In the genomic region with DNA sequence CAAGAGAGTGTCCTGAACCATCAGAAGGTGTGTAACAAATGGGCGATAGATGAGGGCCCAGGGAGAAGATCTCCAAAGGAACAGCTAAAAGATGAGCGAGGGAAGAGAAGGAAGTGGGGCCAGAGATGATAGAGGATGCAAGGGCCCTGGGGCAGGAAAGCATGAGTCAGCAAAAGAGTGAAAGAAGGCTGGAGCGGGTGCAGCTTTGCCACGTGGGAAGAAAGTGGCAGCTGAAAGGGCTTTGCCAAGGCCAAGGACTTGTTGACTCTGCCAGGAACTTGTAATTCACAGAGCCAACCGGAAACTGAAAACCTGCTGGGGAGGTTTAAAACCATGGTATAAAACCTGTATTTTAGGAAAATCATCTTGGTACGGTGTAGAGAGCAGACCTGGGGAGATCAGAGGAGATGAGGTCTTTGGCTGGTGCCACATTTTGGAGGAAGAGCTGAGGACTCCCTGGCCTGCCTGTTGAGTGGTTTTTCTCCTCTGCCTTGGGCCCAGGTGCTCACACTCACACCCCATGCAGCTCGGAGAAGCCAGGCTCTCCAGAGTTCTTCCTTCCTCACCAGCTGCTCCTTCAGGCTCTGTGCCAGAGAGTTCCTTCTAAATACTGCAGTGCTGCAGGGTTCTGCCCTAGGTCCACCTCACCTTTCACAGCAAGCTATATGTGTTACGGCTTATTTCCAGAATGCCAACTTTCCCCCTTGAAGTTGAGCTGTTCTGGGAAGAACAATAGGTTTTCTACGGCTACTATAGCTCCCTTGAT, we compare ENCODE assay signal across 9 mouse cellular contexts. TPM values are rescaled to one million over a fixed set of nuclear protein-coding genes. Genes with fewer than 3 reads are reported as not detected.
A peak's percentile ranks its signal among the peaks of the same experiment; 100 is the strongest.
DNase-seq lines count a peak whose midpoint lies in the region; ATAC-seq and TF ChIP-seq lines count a peak whose summit lies in the region.
"Had no signal": no experiment of that assay in that cellular context is flagged by ENCODE, and none has a peak within 500 bp of the region (broad histone marks: within the 10 kb centered on the region; RNA-seq: fewer than 3 reads in every experiment).

No protein-coding gene starts in this region.

- 66% methylated on average over 9 of the region's 9 CpGs for WGBS in heart, embryonic 11.5 days (ENCODE audit: insufficient replicate concordance)
- 69% methylated on average over 9 of the region's 9 CpGs for WGBS in limb, embryonic 12.5 days

- no peak overlapping the region for H3K9ac ChIP-seq in heart, embryonic 11.5 days (ENCODE audit: low read depth, low read length)
- no peak overlapping the region for H3K9ac ChIP-seq in ES-E14 (ENCODE audit: insufficient read depth, low read depth, low read length, poor library complexity, severe bottlenecking)
- no peak overlapping the region for H3K9ac ChIP-seq in limb, embryonic 12.5 days (replicated peaks)
- H3K9ac ChIP-seq: midbrain, embryonic 12.5 days had no signal

- no peak overlapping the region for H3K4me3 ChIP-seq in heart, embryonic 11.5 days (ENCODE audit: low read depth, low read length)
- H3K4me3 ChIP-seq in ES-E14 (ENCODE audit: insufficient read depth in 1 of 2, low read depth in 1 of 2, low read length in 2 of 2, poor library complexity in 1 of 2, severe bottlenecking in 1 of 2) = no peak overlapping the region
- H3K4me3 ChIP-seq in limb, embryonic 12.5 days (replicated peaks) = no peak overlapping the region
- H3K4me3 ChIP-seq: midbrain, embryonic 12.5 days had no signal

- no peak overlapping the region for H3K4me2 ChIP-seq in heart, embryonic 11.5 days
- no peak overlapping the region for H3K4me2 ChIP-seq in limb, embryonic 12.5 days
- H3K4me2 ChIP-seq: midbrain, embryonic 12.5 days had no signal

- no peak overlapping the region for H3K27ac ChIP-seq in heart, embryonic 11.5 days (ENCODE audit: low read depth, low read length)
- H3K27ac ChIP-seq in ES-E14 (ENCODE audit: insufficient read depth, low read depth, low read length, poor library complexity, severe bottlenecking) = no peak overlapping the region
- H3K27ac ChIP-seq in limb, embryonic 12.5 days = peak overlapping the region; percentile 23; the same call in 1 of the 2 replicates
- H3K27ac ChIP-seq: midbrain, embryonic 12.5 days had no signal

- no peak for ATAC-seq in heart, embryonic 11.5 days (replicated peaks; ENCODE audit: insufficient number of reproducible peaks, low FRiP score, low TSS enrichment)
- ATAC-seq in limb, embryonic 12.5 days (ENCODE audit: insufficient number of reproducible peaks, insufficient read depth, low FRiP score, low TSS enrichment, low read depth) = no peak

- no peaks in the 10 kb centered on the region for H3K27me3 ChIP-seq in heart, embryonic 11.5 days (ENCODE audit: control insufficient read depth, insufficient read depth, low read length)
- H3K27me3 ChIP-seq in limb, embryonic 12.5 days = no peaks in the 10 kb centered on the region
- H3K27me3 ChIP-seq: midbrain, embryonic 12.5 days had no signal

- peaks cover 7% of the 10 kb centered on the region for H3K36me3 ChIP-seq in heart, embryonic 11.5 days (ENCODE audit: control insufficient read depth, insufficient read depth, low read length)
- H3K36me3 ChIP-seq in ES-E14 (ENCODE audit: control insufficient read depth, insufficient read depth, low read length, poor library complexity, severe bottlenecking) = no peaks in the 10 kb centered on the region
- H3K36me3 ChIP-seq in limb, embryonic 12.5 days = peaks cover 81% of the 10 kb centered on the region

- no peaks in the 10 kb centered on the region; the same call in 1 of the 2 replicates for H3K4me1 ChIP-seq in heart, embryonic 11.5 days (ENCODE audit: control insufficient read depth, insufficient read depth, low read length)
- no peaks in the 10 kb centered on the region for H3K4me1 ChIP-seq in ES-E14 (ENCODE audit: control insufficient read depth in 2 of 2, insufficient read depth in 2 of 2, low read length in 2 of 2, poor library complexity in 1 of 2)
- peaks cover 26% of the 10 kb centered on the region for H3K4me1 ChIP-seq in limb, embryonic 12.5 days (replicated peaks)

- in situ Hi-C loops in ES-E14 (cut with MboI; ENCODE audit: low sequenced_read_pairs in 2 of 2, unreplicated experiment in 2 of 2) = no loop called here

- DNase-seq in heart, adult 18-20 months = peak; percentile 41 to 58
- no peak for DNase-seq in ES-E14 (ENCODE audit: low read depth, low spot score)
- peak; percentile 79 for DNase-seq in cerebellum, adult 11-12 months
- no peak for DNase-seq in right cerebral cortex, postnatal 36 days (ENCODE audit: low spot score in 2 of 2)
- DNase-seq in kidney, postnatal 4 days = no peak
- DNase-seq in urinary bladder, postnatal 10 days (ENCODE audit: low spot score) = no peak

- no peaks in the 10 kb centered on the region for H3K9me3 ChIP-seq in heart, embryonic 11.5 days (replicated peaks; ENCODE audit: control insufficient read depth, low read length)
- no peaks in the 10 kb centered on the region for H3K9me3 ChIP-seq in ES-E14 (ENCODE audit: control insufficient read depth, insufficient read depth, low read depth, low read length)
- H3K9me3 ChIP-seq in limb, embryonic 12.5 days = no peaks in the 10 kb centered on the region
- H3K9me3 ChIP-seq: midbrain, embryonic 12.5 days had no signal

TF ChIP-seq in ES-E14, 5 proteins besides CTCF, POLR2A, EP300 and RAD21:
- no peak for TF ChIP-seq HCFC1 (IDR thresholded peaks at IDR 0.05; ENCODE audit: borderline replicate concordance, insufficient read depth, low read length)
- no peak for TF ChIP-seq ZNF384 (IDR thresholded peaks at IDR 0.05; ENCODE audit: low read depth, low read length)
- peak; percentile 65 for TF ChIP-seq MAFK (IDR thresholded peaks at IDR 0.05; ENCODE audit: insufficient read depth, low read depth, low read length)
- TF ChIP-seq CHD2 (IDR thresholded peaks at IDR 0.05; ENCODE audit: low read depth, low read length) = no peak
- TF ChIP-seq ZC3H11A (IDR thresholded peaks at IDR 0.05; ENCODE audit: borderline replicate concordance, low read depth, low read length) = no peak

RNA-seq across cellular contexts. Expression of gene Csf1, which starts 9.3 kb away (rescaled TPM):
- total RNA-seq in heart, adult 18-20 months (2021) = 10 to 100 TPM; 25.5 to 25.8 TPM
- 10.7 and 11.0 TPM in 2 replicates for polyA plus RNA-seq in heart, embryonic 11.5 days (2014; fragmentation: Nextera tagmentation; extraction: Ambion mirVana)
- total RNA-seq in ES-E14 (2012; rRNA removed) = 13.1 and 34.0 TPM in 2 replicates
- 6.1 and 7.4 TPM in 2 replicates for polyA plus RNA-seq in limb, embryonic 12.5 days (2016; fragmentation: Nextera tagmentation; extraction: Ambion mirVana)

RNA-seq across cellular contexts. Expression of gene Ahcyl1, which starts 54.6 kb away (rescaled TPM):
- total RNA-seq in heart, adult 18-20 months (2021) = 10 to 100 TPM; 73.1 to 90.9 TPM
- polyA plus RNA-seq in heart, embryonic 11.5 days (2014; fragmentation: Nextera tagmentation; extraction: Ambion mirVana) = 56.1 and 68.1 TPM in 2 replicates
- total RNA-seq in ES-E14 (2012; rRNA removed) = 25.4 and 38.2 TPM in 2 replicates
- 114 and 115 TPM in 2 replicates for polyA plus RNA-seq in limb, embryonic 12.5 days (2016; fragmentation: Nextera tagmentation; extraction: Ambion mirVana)

Comparison
In these comparisons a context has a peak if more than half of its experiments do, and no peak if none do; other contexts are left out.
1. DNase-seq: peak in heart, adult 18-20 months (2 of 2) and cerebellum, adult 11-12 months (single experiment); none in ES-E14 (single experiment), right cerebral cortex, postnatal 36 days (0 of 2), kidney, postnatal 4 days (0 of 2) and urinary bladder, postnatal 10 days (single experiment).